Mouse (Mus musculus) embryonic fibroblast, embryonic 13.5 days (primary cell): ENCODE results near the gene Ptprj.

Source experiments
- CTCF ChIP-seq: IDR thresholded peaks from 2 replicates; pipeline ENCODE4 v1.5.1; 2011; ENCODE audit warnings: mild to moderate bottlenecking, control low read depth, low read length, moderate library complexity, borderline replicate concordance; ENCODE audit not compliant: insufficient read depth
- POLR2A ChIP-seq: IDR thresholded peaks from 2 replicates; pipeline ENCODE4 v1.6.1; 2011; ENCODE audit warnings: low read depth, mild to moderate bottlenecking, control low read depth, low read length, moderate library complexity

DNA sequence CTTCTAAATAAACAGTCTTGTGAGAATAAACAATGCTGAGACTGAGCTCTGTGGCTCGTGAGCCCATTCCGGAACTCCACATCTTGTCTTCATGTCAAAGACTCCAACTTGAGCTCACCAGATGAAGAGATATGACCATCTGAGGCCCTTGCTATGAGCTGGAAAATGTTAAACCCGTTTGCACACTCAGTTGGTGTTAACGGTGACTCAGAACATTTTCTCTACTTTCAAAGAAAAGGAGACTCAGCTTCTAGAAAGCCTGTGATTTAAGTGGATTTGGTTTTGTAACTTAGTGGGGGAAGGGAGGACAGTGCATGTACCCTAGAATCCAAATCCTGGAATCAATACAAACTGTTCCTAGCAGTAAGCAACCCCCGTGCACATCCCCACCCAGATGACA, 136.6 kb downstream of the Ptprj start:
- no peak for TF ChIP-seq CTCF
- no peak for TF ChIP-seq POLR2A
